Mouse (Mus musculus) gastrocnemius, adult 18-20 months (tissue): Measurements from ENCODE around the gene Relt. TPM values are rescaled to one million over a fixed set of nuclear protein-coding genes. Genes with fewer than 3 reads are reported as not detected.

Experiments used
- DNase-seq: peaks from one replicate; pipeline ENCODE4 v3.0.0; 2021; ENCODE audit warnings: low spot score
- total RNA-seq, 2 experiments: library from RNA; stranded (reverse); gene quantifications; 2 replicates each; pipeline ENCODE4 v1.2.3; 2021

The Relt gene
- total RNA-seq, 2 experiments from 2014 or later: 15.5 to 23.8 TPM

- DNase-seq: no peak
These were observed 13.0 kb upstream of the Relt start for GRCm38 (mm10) chr7:100876293-100876692.

- DNase-seq: no peak
These were observed 12.6 kb upstream of the Relt start for GRCm38 (mm10) chr7:100875822-100876221.

- no peak for DNase-seq
These were observed 10.0 kb upstream of the Relt start for GRCm38 (mm10) chr7:100873197-100873596.

- DNase-seq: no peak
These were observed 8.6 kb upstream of the Relt start for GRCm38 (mm10) chr7:100871892-100872291.

- no peak for DNase-seq
These were observed 8.1 kb upstream of the Relt start for GRCm38 (mm10) chr7:100871355-100871754.

GRCm38 (mm10) chr7:100869877-100870629 lies 6.8 kb upstream of the Relt start:
- DNase-seq: no peak

- DNase-seq: no peak
These were observed 5.3 kb upstream of the Relt start for GRCm38 (mm10) chr7:100868551-100868950.

GRCm38 (mm10) chr7:100867561-100867960 lies 4.3 kb upstream of the Relt start:
- no peak for DNase-seq

- peak; percentile 64 for DNase-seq
These were observed 3.4 kb upstream of the Relt start for GRCm38 (mm10) chr7:100866675-100867074.

GRCm38 (mm10) chr7:100862353-100862752 lies 893 bp downstream of the Relt start:
- DNase-seq: no peak

- peak; percentile 38 for DNase-seq
These were observed 2.0 kb downstream of the Relt start for GRCm38 (mm10) chr7:100861209-100861608.

GRCm38 (mm10) chr7:100860450-100860849 lies 2.8 kb downstream of the Relt start:
- no peak for DNase-seq

- no peak for DNase-seq
These were observed 7.3 kb downstream of the Relt start for GRCm38 (mm10) chr7:100855795-100856573.

GRCm38 (mm10) chr7:100855300-100855699 lies 7.9 kb downstream of the Relt start:
- no peak for DNase-seq

- DNase-seq: no peak
These were observed 8.4 kb downstream of the Relt start for GRCm38 (mm10) chr7:100854861-100855260.

GRCm38 (mm10) chr7:100854137-100854814 lies 9.0 kb downstream of the Relt start:
- DNase-seq: peak; percentile 79

- DNase-seq: no peak
These were observed 9.8 kb downstream of the Relt start for GRCm38 (mm10) chr7:100853396-100853795.

GRCm38 (mm10) chr7:100851481-100852356 lies 11.5 kb downstream of the Relt start:
- DNase-seq: no peak

GRCm38 (mm10) chr7:100849508-100849907 lies 13.7 kb downstream of the Relt start:
- DNase-seq: peak; percentile 63

GRCm38 (mm10) chr7:100848744-100849143 lies 14.5 kb downstream of the Relt start:
- peak; percentile 75 for DNase-seq

GRCm38 (mm10) chr7:100847131-100847530 lies 16.1 kb downstream of the Relt start:
- no peak for DNase-seq
